Mouse (Mus musculus) ES-Bruce4 (cell line): ENCODE results near the gene Fbxl17.

Experiments used
- CTCF ChIP-seq: IDR thresholded peaks from one replicate; pipeline ENCODE4 v1.8.1; 2011; ENCODE audit warnings: low read depth, low read length
- EP300 ChIP-seq: IDR thresholded peaks from 2 replicates; pipeline ENCODE4 v1.6.1; 2011; ENCODE audit warnings: low read depth, low read length; ENCODE audit not compliant: insufficient read depth
- POLR2A ChIP-seq: IDR thresholded peaks from one replicate; pipeline ENCODE4 v1.8.1; 2011; ENCODE audit warnings: low read length; ENCODE audit not compliant: insufficient read depth

DNA sequence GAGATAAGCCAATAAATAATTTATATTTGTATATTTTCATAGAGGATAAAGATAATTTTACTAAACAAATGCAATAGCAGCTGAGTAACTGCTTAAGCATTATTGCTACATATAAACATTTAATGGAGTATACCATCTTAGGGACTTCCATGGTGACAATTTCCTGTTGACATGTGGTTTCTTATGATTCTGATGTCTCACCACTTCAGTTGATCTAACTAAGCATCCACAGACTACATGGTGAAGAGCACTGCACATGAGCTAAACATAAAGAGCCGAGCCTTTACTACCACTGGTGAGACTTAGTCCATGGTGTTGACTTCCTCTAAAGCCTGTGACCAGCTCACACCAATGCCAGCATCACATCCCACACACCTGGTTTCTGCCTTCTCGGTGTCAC is 175.1 kb downstream of the Fbxl17 start:
- TF ChIP-seq CTCF (no peak), POLR2A (no peak), EP300 (no peak)
